Mouse (Mus musculus): Measurements from ENCODE around the gene B4galt3. TPM values are rescaled to one million over a fixed set of nuclear protein-coding genes. Genes with fewer than 3 reads are reported as not detected.
"Not testable (repeated sequence)": the region's sequence is repeated elsewhere in the genome, so short reads cannot be mapped to it uniquely, and the experiment has no call there.

The B4galt3 gene
- polyA plus RNA-seq, 1 experiment from 2014 or later = 50.6 TPM

- peaks cover 21% of the 10 kb centered on the region; the same call in 1 of the 2 replicates for H3K36me3 ChIP-seq (ENCODE audit: control insufficient read depth, insufficient read depth, low read length)
- 62% methylated on average over 4 of the region's 4 CpGs for WGBS
- ATAC-seq (replicated peaks; ENCODE audit: low FRiP score) (no peak), DNase-seq (ENCODE audit: low spot score) (no peak)
- peak overlapping the region; percentile 98 for H3K4me3 ChIP-seq (ENCODE audit: low read depth, low read length)
- no peaks in the 10 kb centered on the region for H3K27me3 ChIP-seq (replicated peaks; ENCODE audit: control insufficient read depth, insufficient read depth, low read length)
- peaks cover 16% of the 10 kb centered on the region for H3K4me1 ChIP-seq (replicated peaks; ENCODE audit: control insufficient read depth, insufficient read depth, low read length)
- peak overlapping the region; percentile 99 for H3K9ac ChIP-seq (ENCODE audit: low read depth, low read length)
- peak overlapping the region; percentile 39; the same call in 1 of the 2 replicates for H3K27ac ChIP-seq (ENCODE audit: low read depth, low read length)
- peak overlapping the region; percentile 70 for H3K4me2 ChIP-seq
- no peaks in the 10 kb centered on the region for H3K9me3 ChIP-seq (ENCODE audit: control insufficient read depth, low read length)
These were observed 18.2 kb downstream of the B4galt3 start for GRCm38 (mm10) chr1:171288328-171288727.

DNA sequence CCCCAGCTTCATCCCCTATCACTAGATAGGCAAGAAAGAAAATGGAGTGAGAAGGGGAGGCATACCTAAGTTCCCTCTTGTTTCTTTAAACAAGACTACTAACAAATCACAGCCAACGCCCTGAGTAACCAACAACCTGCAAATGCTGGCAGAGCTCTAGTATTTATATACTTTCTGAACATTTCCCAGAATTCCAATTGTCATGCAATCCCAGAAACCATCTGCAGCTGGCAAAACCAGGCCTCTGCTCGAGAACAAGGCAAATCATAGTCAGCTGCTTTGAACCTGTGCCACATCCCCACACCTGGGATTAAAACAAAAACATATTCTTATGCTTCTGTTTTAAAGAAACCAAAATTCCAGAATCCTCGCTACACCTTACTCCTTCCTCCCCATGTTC is 23.2 kb downstream of the B4galt3 start:
- peak overlapping the region; percentile 70; the same call in 1 of the 2 replicates for H3K4me3 ChIP-seq (ENCODE audit: low read depth, low read length)
- no peak overlapping the region; the same call in 1 of the 2 replicates for H3K9ac ChIP-seq (ENCODE audit: low read depth, low read length)
- DNase-seq (ENCODE audit: low spot score) (no peak), ATAC-seq (replicated peaks; ENCODE audit: low FRiP score) (no peak)
- H3K4me2 ChIP-seq = peak overlapping the region; percentile 65
- H3K36me3 ChIP-seq (ENCODE audit: control insufficient read depth, insufficient read depth, low read length) = peaks cover 8% of the 10 kb centered on the region; the same call in 1 of the 2 replicates
- 0 out of 2 replicates have a peak, but pooled peaks cover 3% of the 10 kb centered on the region for H3K27me3 ChIP-seq (replicated peaks; ENCODE audit: control insufficient read depth, insufficient read depth, low read length)
- WGBS = 84% methylated on average over 3 of the region's 3 CpGs
- H3K4me1 ChIP-seq (replicated peaks; ENCODE audit: control insufficient read depth, insufficient read depth, low read length) = peaks cover 6% of the 10 kb centered on the region
- H3K9me3 ChIP-seq (ENCODE audit: control insufficient read depth, low read length) = no peaks in the 10 kb centered on the region
- no peak overlapping the region for H3K27ac ChIP-seq (ENCODE audit: low read depth, low read length)

DNA sequence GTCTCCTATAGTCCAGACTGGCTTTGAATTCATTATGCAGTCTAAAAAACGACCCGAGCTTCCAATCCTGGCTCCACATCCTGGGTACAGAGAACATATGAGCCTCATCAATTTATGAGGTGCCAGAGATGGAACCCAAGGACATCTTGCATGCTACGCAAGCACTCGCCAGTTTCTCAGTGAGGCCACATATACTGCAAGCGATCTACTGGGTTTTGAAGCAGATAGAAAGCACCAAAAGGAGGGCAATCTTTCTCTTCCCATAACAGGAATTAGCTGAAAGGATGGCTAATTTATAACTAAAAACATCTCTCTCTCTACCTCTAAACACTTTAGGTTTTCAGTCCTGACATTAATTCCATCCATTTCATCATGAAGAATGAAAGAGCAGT is 23.8 kb downstream of the B4galt3 start:
- H3K27me3 ChIP-seq (replicated peaks; ENCODE audit: control insufficient read depth, insufficient read depth, low read length) = 0 out of 2 replicates have a peak, but pooled peaks cover 3% of the 10 kb centered on the region
- no peak for ATAC-seq (replicated peaks; ENCODE audit: low FRiP score)
- H3K4me1 ChIP-seq (replicated peaks; ENCODE audit: control insufficient read depth, insufficient read depth, low read length) = peaks cover 3% of the 10 kb centered on the region; the same call in 1 of the 2 replicates
- DNase-seq (ENCODE audit: low spot score) = no peak
- peak overlapping the region; percentile 70 for H3K4me3 ChIP-seq (ENCODE audit: low read depth, low read length)
- H3K9ac ChIP-seq (ENCODE audit: low read depth, low read length) = peak overlapping the region; percentile 92
- H3K27ac ChIP-seq (ENCODE audit: low read depth, low read length) = peak overlapping the region; percentile 90
- WGBS = 36% methylated on average over 5 of the region's 5 CpGs
- H3K9me3 ChIP-seq (ENCODE audit: control insufficient read depth, low read length) = no peaks in the 10 kb centered on the region
- peak overlapping the region; percentile 65 for H3K4me2 ChIP-seq
- peaks cover 5% of the 10 kb centered on the region; the same call in 1 of the 2 replicates for H3K36me3 ChIP-seq (ENCODE audit: control insufficient read depth, insufficient read depth, low read length)

- ATAC-seq (replicated peaks; ENCODE audit: low FRiP score) (peak; percentile 73), DNase-seq (ENCODE audit: low spot score) (peak; percentile 84)
- H3K27ac ChIP-seq (ENCODE audit: low read depth, low read length) = peak within 1 kb of the TSS; percentile 90
- H3K9ac ChIP-seq (ENCODE audit: low read depth, low read length) = peak within 1 kb of the TSS; percentile 92
- peaks cover 5% of the 10 kb centered on the region; the same call in 1 of the 2 replicates for H3K36me3 ChIP-seq (ENCODE audit: control insufficient read depth, insufficient read depth, low read length)
- whole genome bisulfite sequencing = under 1% methylated on average over 42 of the region's 42 CpGs
- H3K4me1 ChIP-seq (replicated peaks; ENCODE audit: control insufficient read depth, insufficient read depth, low read length) = 0 out of 2 replicates have a peak, but pooled peaks cover 3% of the 10 kb centered on the region
- H3K4me3 ChIP-seq (ENCODE audit: low read depth, low read length) = peak within 1 kb of the TSS; percentile 70
- 0 out of 2 replicates have a peak, but pooled peaks cover 3% of the 10 kb centered on the region for H3K27me3 ChIP-seq (replicated peaks; ENCODE audit: control insufficient read depth, insufficient read depth, low read length)
- no peaks in the 10 kb centered on the region for H3K9me3 ChIP-seq (ENCODE audit: control insufficient read depth, low read length)
- H3K4me2 ChIP-seq = peak within 1 kb of the TSS; percentile 65
These were observed 24.4 kb downstream of the B4galt3 start, which contains the start of gene Ufc1 for GRCm38 (mm10) chr1:171294298-171295062. Gene Ufc1 (minus strand): TSS chr1:171295024.

DNA sequence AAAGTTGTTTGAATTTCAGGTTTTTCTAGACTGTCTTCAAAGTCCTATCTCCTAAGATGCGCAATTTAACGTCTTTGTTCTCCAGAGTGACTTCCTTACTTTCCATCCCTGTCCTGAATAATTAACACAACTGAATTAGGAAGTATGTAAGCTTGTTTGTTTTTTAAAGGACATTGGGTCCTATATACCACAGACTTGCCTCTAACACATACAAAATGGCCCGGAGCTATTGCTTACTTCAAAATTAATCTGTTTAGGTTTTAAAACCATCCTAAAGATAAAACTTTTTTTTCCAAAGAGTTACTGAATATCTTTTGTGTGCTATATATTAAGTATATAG is 24.9 kb downstream of the B4galt3 start:
- 0 out of 2 replicates have a peak, but pooled peaks cover 3% of the 10 kb centered on the region for H3K4me1 ChIP-seq (replicated peaks; ENCODE audit: control insufficient read depth, insufficient read depth, low read length)
- DNase-seq (ENCODE audit: low spot score) (no peak), ATAC-seq (replicated peaks; ENCODE audit: low FRiP score) (no peak)
- peak overlapping the region; percentile 92 for H3K9ac ChIP-seq (ENCODE audit: low read depth, low read length)
- no peaks in the 10 kb centered on the region for H3K9me3 ChIP-seq (ENCODE audit: control insufficient read depth, low read length)
- H3K4me3 ChIP-seq (ENCODE audit: low read depth, low read length) = peak overlapping the region; percentile 70
- peaks cover under 1% of the 10 kb centered on the region; the same call in 1 of the 2 replicates for H3K36me3 ChIP-seq (ENCODE audit: control insufficient read depth, insufficient read depth, low read length)
- peak overlapping the region; percentile 90 for H3K27ac ChIP-seq (ENCODE audit: low read depth, low read length)
- peak overlapping the region; percentile 65 for H3K4me2 ChIP-seq
- 0 out of 2 replicates have a peak, but pooled peaks cover 3% of the 10 kb centered on the region for H3K27me3 ChIP-seq (replicated peaks; ENCODE audit: control insufficient read depth, insufficient read depth, low read length)
- 14% methylated on average over 3 of the region's 3 CpGs for WGBS

GRCm38 (mm10) chr1:171298226-171298625 is 28.1 kb downstream of the B4galt3 start:
- 0 out of 2 replicates have a peak, but pooled peaks cover 3% of the 10 kb centered on the region for H3K27me3 ChIP-seq (replicated peaks; ENCODE audit: control insufficient read depth, insufficient read depth, low read length)
- ATAC-seq (replicated peaks; ENCODE audit: low FRiP score) (no peak), DNase-seq (ENCODE audit: low spot score) (no peak)
- WGBS = 60% methylated on average over 3 of the region's 3 CpGs
- H3K4me2 ChIP-seq = no peak overlapping the region
- no peak overlapping the region for H3K4me3 ChIP-seq (ENCODE audit: low read depth, low read length)
- no peak overlapping the region for H3K27ac ChIP-seq (ENCODE audit: low read depth, low read length)
- H3K36me3 ChIP-seq (ENCODE audit: control insufficient read depth, insufficient read depth, low read length) = no peaks in the 10 kb centered on the region
- no peak overlapping the region for H3K9ac ChIP-seq (ENCODE audit: low read depth, low read length)
- no peaks in the 10 kb centered on the region for H3K9me3 ChIP-seq (ENCODE audit: control insufficient read depth, low read length)
- 0 out of 2 replicates have a peak, but pooled peaks cover 3% of the 10 kb centered on the region for H3K4me1 ChIP-seq (replicated peaks; ENCODE audit: control insufficient read depth, insufficient read depth, low read length)

GRCm38 (mm10) chr1:171306157-171306556 is 36.0 kb downstream of the B4galt3 start:
- not testable (repeated sequence) for H3K4me2 ChIP-seq; H3K9ac ChIP-seq (ENCODE audit: low read depth, low read length); H3K4me3 ChIP-seq (ENCODE audit: low read depth, low read length)

DNA sequence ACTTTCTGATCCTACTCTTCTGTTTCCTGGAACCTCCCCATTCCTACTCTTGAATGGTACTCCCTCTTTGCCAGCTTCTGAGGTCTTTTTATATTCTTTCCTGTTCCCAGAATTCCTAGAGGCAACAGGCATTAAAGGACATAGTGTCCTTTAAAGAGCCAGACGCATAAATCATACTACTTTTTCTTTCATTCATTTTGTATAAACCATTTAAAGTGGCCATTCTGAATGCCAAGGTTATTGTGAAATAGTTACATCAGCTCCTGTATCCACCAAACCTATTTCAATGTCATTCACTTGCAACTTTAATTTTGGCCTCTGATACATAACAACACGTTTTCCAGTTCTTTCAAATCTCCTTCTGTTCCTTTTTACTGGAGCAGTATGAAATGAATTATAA is 39.2 kb downstream of the B4galt3 start:
- no peaks in the 10 kb centered on the region for H3K9me3 ChIP-seq (ENCODE audit: control insufficient read depth, low read length)
- H3K27me3 ChIP-seq (replicated peaks; ENCODE audit: control insufficient read depth, insufficient read depth, low read length) = no peaks in the 10 kb centered on the region

More at GRCm38 (mm10) chr1:171306157-171306556, 36.0 kb downstream of the B4galt3 start:
- not testable (repeated sequence) for ATAC-seq (replicated peaks; ENCODE audit: low FRiP score); H3K36me3 ChIP-seq (ENCODE audit: control insufficient read depth, insufficient read depth, low read length); H3K27me3 ChIP-seq (replicated peaks; ENCODE audit: control insufficient read depth, insufficient read depth, low read length); H3K4me1 ChIP-seq (replicated peaks; ENCODE audit: control insufficient read depth, insufficient read depth, low read length); H3K27ac ChIP-seq (ENCODE audit: low read depth, low read length); DNase-seq (ENCODE audit: low spot score); H3K9me3 ChIP-seq (ENCODE audit: control insufficient read depth, low read length)
- 68% methylated on average over 5 of the region's 5 CpGs for WGBS

More for the DNA sequence above, 39.2 kb downstream of the B4galt3 start:
- Histone ChIP-seq H3K4me1 (replicated peaks; ENCODE audit: control insufficient read depth, insufficient read depth, low read length) (no peaks in the 10 kb centered on the region), H3K4me3 (ENCODE audit: low read depth, low read length) (no peak overlapping the region), H3K9ac (ENCODE audit: low read depth, low read length) (no peak overlapping the region), H3K27ac (ENCODE audit: low read depth, low read length) (no peak overlapping the region), H3K4me2 (no peak overlapping the region), H3K36me3 (ENCODE audit: control insufficient read depth, insufficient read depth, low read length) (no peaks in the 10 kb centered on the region)
- no peak for ATAC-seq (replicated peaks; ENCODE audit: low FRiP score)
- whole genome bisulfite sequencing = 59% methylated on average over 2 of the region's 2 CpGs
- DNase-seq (ENCODE audit: low spot score) = no peak

All from liver, embryonic 11.5 days (tissue).